Mouse (Mus musculus): ENCODE results near the gene Arfip1. TPM values are rescaled to one million over a fixed set of nuclear protein-coding genes. Genes with fewer than 3 reads are reported as not detected.
A peak's percentile ranks its signal among the peaks of the same experiment; 100 is the strongest.

The Arfip1 gene
- total and polyA plus RNA-seq, 2 experiments from 2014 or later = 10.9 to 42.1 TPM

DNA sequence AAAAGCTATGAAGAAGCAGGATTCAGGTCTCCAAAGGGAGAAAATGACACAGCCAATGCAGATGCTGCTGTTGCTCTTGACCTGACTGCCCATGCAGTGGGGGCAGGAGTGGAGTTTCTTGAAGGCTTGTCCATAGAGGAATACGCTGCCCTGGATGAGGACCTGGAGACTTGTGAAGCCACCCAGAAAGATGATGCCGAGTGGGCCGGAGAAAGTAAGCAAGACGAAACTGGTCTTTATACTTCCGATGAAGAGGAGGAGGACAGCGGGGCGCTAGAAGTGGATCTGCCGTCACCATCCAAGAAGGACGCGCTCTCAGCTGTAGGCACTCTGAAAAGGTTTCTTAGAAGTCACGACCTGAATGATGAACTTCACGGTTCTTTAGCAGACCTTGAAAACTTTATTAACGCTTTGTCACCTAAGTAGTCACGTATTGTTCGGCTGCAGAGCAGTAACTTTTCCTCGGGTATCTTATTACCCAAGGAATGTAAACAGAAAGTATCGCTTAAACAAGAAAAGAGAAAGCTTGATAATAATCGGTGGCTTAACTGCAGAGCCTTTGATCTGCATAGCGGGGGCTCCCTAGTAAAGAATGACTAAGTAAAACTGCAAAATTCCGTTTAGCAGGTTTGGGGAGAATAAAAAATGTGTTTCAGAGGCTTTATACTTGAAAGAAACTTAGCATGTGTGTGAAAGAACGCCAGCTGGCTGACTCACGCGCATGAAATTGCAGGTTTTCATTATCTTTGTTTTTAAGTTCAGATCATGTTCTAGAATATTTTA, 12.7 kb upstream of the Arfip1 start:
- ATAC-seq (ENCODE audit: insufficient read depth, low read depth) = no peak
- Histone ChIP-seq H3K4me3 (ENCODE audit: low read depth, low read length) (peak overlapping the region; percentile 43), H3K27ac (ENCODE audit: low read depth) (no peak overlapping the region), H3K9me3 (replicated peaks; ENCODE audit: control insufficient read depth, low read length) (no peaks in the 10 kb centered on the region), H3K9ac (replicated peaks; ENCODE audit: low read depth, low read length) (peak overlapping the region; percentile 17), H3K36me3 (replicated peaks; ENCODE audit: control insufficient read depth, insufficient read depth, low read length) (no peaks in the 10 kb centered on the region), H3K4me2 (ENCODE audit: low read depth, low read length) (peak overlapping the region; percentile 64), H3K4me1 (ENCODE audit: control insufficient read depth, insufficient read depth) (peaks cover 6% of the 10 kb centered on the region), H3K27me3 (ENCODE audit: control insufficient read depth, insufficient read depth, low read length) (no peaks in the 10 kb centered on the region)
- 10% methylated on average over 23 of the region's 23 CpGs for WGBS
- no peak for TF ChIP-seq CTCF (IDR thresholded peaks at IDR 0.05; ENCODE audit: low read depth)
- no peak for DNase-seq (ENCODE audit: low spot score)

- 49% methylated on average over 2 of the region's 2 CpGs for WGBS
- Histone ChIP-seq H3K4me1 (ENCODE audit: control insufficient read depth, insufficient read depth) (peaks cover 6% of the 10 kb centered on the region), H3K36me3 (replicated peaks; ENCODE audit: control insufficient read depth, insufficient read depth, low read length) (no peaks in the 10 kb centered on the region), H3K4me2 (ENCODE audit: low read depth, low read length) (no peak within 1 kb of the TSS), H3K27me3 (ENCODE audit: control insufficient read depth, insufficient read depth, low read length) (no peaks in the 10 kb centered on the region), H3K9ac (replicated peaks; ENCODE audit: low read depth, low read length) (no peak within 1 kb of the TSS), H3K4me3 (ENCODE audit: low read depth, low read length) (no peak within 1 kb of the TSS), H3K27ac (ENCODE audit: low read depth) (peak within 1 kb of the TSS; percentile 50), H3K9me3 (replicated peaks; ENCODE audit: control insufficient read depth, low read length) (no peaks in the 10 kb centered on the region)
- no peak for ATAC-seq (ENCODE audit: insufficient read depth, low read depth)
- DNase-seq (ENCODE audit: low spot score) = no peak
- TF ChIP-seq CTCF (IDR thresholded peaks at IDR 0.05; ENCODE audit: low read depth) (no peak), EP300 (IDR thresholded peaks at IDR 0.05; ENCODE audit: low read depth) (no peak)
These were observed 10.8 kb upstream of the Arfip1 start, which contains the start of gene Tigd4 for GRCm38 (mm10) chr3:84593274-84593673. Tigd4 (plus strand) TSS chr3:84593574.

GRCm38 (mm10) chr3:84586736-84587135, 4.3 kb upstream of the Arfip1 start:
- Histone ChIP-seq H3K27ac (ENCODE audit: low read depth) (peak overlapping the region; percentile 93), H3K9ac (replicated peaks; ENCODE audit: low read depth, low read length) (no peak overlapping the region), H3K4me3 (ENCODE audit: low read depth, low read length) (no peak overlapping the region), H3K4me2 (ENCODE audit: low read depth, low read length) (no peak overlapping the region), H3K9me3 (replicated peaks; ENCODE audit: control insufficient read depth, low read length) (no peaks in the 10 kb centered on the region), H3K27me3 (ENCODE audit: control insufficient read depth, insufficient read depth, low read length) (no peaks in the 10 kb centered on the region), H3K4me1 (ENCODE audit: control insufficient read depth, insufficient read depth) (peaks cover 30% of the 10 kb centered on the region), H3K36me3 (replicated peaks; ENCODE audit: control insufficient read depth, insufficient read depth, low read length) (no peaks in the 10 kb centered on the region)
- TF ChIP-seq EP300 (IDR thresholded peaks at IDR 0.05; ENCODE audit: low read depth) = peak; percentile 81
- no peak for TF ChIP-seq CTCF (IDR thresholded peaks at IDR 0.05; ENCODE audit: low read depth)
- peak; percentile 88 for DNase-seq (ENCODE audit: low spot score)
- peak; percentile 36 for ATAC-seq (ENCODE audit: insufficient read depth, low read depth)
- 16% methylated on average over 5 of the region's 5 CpGs for WGBS

- TF ChIP-seq CTCF (IDR thresholded peaks at IDR 0.05; ENCODE audit: low read depth) (no peak), EP300 (IDR thresholded peaks at IDR 0.05; ENCODE audit: low read depth) (0 out of 2 replicates have a peak, but pooled peaks have one; percentile 12)
- H3K27ac ChIP-seq (ENCODE audit: low read depth) = peak overlapping the region; percentile 87
- under 1% methylated on average over 27 of the region's 27 CpGs for WGBS
- peak overlapping the region; percentile 61 for H3K4me3 ChIP-seq (ENCODE audit: low read depth, low read length)
- H3K4me1 ChIP-seq (ENCODE audit: control insufficient read depth, insufficient read depth) = peaks cover 56% of the 10 kb centered on the region
- no peak for ATAC-seq (ENCODE audit: insufficient read depth, low read depth)
- H3K27me3 ChIP-seq (ENCODE audit: control insufficient read depth, insufficient read depth, low read length) = no peaks in the 10 kb centered on the region
- no peak for DNase-seq (ENCODE audit: low spot score)
- H3K9ac ChIP-seq (replicated peaks; ENCODE audit: low read depth, low read length) = peak overlapping the region; percentile 68
- H3K9me3 ChIP-seq (replicated peaks; ENCODE audit: control insufficient read depth, low read length) = no peaks in the 10 kb centered on the region
- no peaks in the 10 kb centered on the region for H3K36me3 ChIP-seq (replicated peaks; ENCODE audit: control insufficient read depth, insufficient read depth, low read length)
- peak overlapping the region; percentile 64 for H3K4me2 ChIP-seq (ENCODE audit: low read depth, low read length)
These were observed 470 bp upstream of the Arfip1 start for GRCm38 (mm10) chr3:84582913-84583276.

DNA sequence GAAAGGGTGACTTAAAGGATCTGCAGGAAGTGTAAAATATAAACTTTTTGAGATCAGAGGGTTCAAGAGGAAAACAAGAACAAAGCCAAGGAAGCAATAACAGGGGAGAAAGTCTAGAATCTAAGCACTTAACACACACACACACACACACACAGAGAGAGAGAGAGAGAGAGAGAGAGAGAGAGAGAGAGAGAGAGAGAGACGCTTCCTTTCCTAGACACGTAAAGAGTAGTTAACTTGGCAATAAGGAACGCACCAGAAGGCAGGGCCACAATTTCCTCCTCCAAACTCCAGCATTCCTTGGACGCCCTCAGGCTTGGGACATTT, 766 bp downstream of the Arfip1 start:
- Histone ChIP-seq H3K4me2 (ENCODE audit: low read depth, low read length) (peak overlapping the region; percentile 64), H3K27me3 (ENCODE audit: control insufficient read depth, insufficient read depth, low read length) (no peaks in the 10 kb centered on the region), H3K9ac (replicated peaks; ENCODE audit: low read depth, low read length) (peak overlapping the region; percentile 68), H3K4me3 (ENCODE audit: low read depth, low read length) (peak overlapping the region; percentile 61), H3K4me1 (ENCODE audit: control insufficient read depth, insufficient read depth) (peaks cover 48% of the 10 kb centered on the region), H3K36me3 (replicated peaks; ENCODE audit: control insufficient read depth, insufficient read depth, low read length) (no peaks in the 10 kb centered on the region), H3K9me3 (replicated peaks; ENCODE audit: control insufficient read depth, low read length) (no peaks in the 10 kb centered on the region), H3K27ac (ENCODE audit: low read depth) (peak overlapping the region; percentile 87)
- WGBS = 0% methylated on average over 4 of the region's 4 CpGs
- ATAC-seq (ENCODE audit: insufficient read depth, low read depth) (no peak), DNase-seq (ENCODE audit: low spot score) (no peak)
- TF ChIP-seq CTCF (IDR thresholded peaks at IDR 0.05; ENCODE audit: low read depth) (no peak), EP300 (IDR thresholded peaks at IDR 0.05; ENCODE audit: low read depth) (no peak)
